Mouse (Mus musculus): Measurements from ENCODE around the gene Tgfbi. TPM values are rescaled to one million over a fixed set of nuclear protein-coding genes. Genes with fewer than 3 reads are reported as not detected.

The Tgfbi gene
- polyA plus RNA-seq, 1 experiment: 1.8 TPM

DNA sequence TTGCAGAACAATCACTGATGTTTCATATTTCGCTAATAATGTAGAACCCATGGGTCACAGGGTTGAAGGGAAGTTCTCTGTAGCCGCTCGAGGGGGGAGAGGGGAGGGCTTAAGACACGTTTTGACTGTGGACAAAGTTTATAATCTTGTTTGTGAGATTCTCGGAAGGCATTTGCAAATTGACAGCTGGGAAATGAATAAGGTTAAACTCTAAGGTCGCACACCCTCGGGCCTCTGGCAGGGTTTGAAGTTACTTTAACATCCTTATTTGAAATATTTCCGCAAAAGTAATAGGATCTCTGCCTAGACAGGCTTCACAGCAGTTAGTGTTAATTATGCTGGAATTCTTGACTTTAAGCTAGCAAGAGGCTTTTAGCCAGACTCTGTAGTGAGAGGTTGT, 43.1 kb downstream of the Tgfbi start:
- no peaks in the 10 kb centered on the region for H3K27me3 ChIP-seq (ENCODE audit: control insufficient read depth, insufficient read depth, insufficient read length)
- H3K4me2 ChIP-seq (ENCODE audit: low read depth): no peak overlapping the region
- no peak overlapping the region for H3ac ChIP-seq (ENCODE audit: control insufficient read depth, insufficient read length)
- TF ChIP-seq CEBPB (IDR thresholded peaks at IDR 0.05; ENCODE audit: insufficient read depth, poor library complexity, severe bottlenecking) (no peak), MYOD1 (IDR thresholded peaks at IDR 0.05; ENCODE audit: control insufficient read depth in 1 of 3, insufficient read length in 2 of 3, low read depth in 2 of 3) (no peak), E2F4 (IDR thresholded peaks at IDR 0.05; ENCODE audit: insufficient read depth) (no peak), TCF12 (IDR thresholded peaks at IDR 0.05; ENCODE audit: insufficient read depth, poor library complexity, severe bottlenecking) (no peak), MYOG (IDR thresholded peaks at IDR 0.05; ENCODE audit: control insufficient read depth in 1 of 3, insufficient read depth in 1 of 3, insufficient read length in 2 of 3, low read depth in 2 of 3) (no peak), REST (IDR thresholded peaks at IDR 0.05; ENCODE audit: insufficient read depth, insufficient read length) (no peak), MAX (IDR thresholded peaks at IDR 0.05; ENCODE audit: low read depth) (no peak), SRF (IDR thresholded peaks at IDR 0.05; ENCODE audit: control insufficient read depth, insufficient read length, low read depth) (no peak), POLR2AphosphoS2 (IDR thresholded peaks at IDR 0.05; ENCODE audit: insufficient read length, low read depth) (no peak), POLR2A (IDR thresholded peaks at IDR 0.05; ENCODE audit: insufficient read length, low read depth) (no peak), USF1 (IDR thresholded peaks at IDR 0.05; ENCODE audit: low read depth) (no peak), TCF3 (IDR thresholded peaks at IDR 0.05; ENCODE audit: insufficient read length, low read depth) (no peak)
- H3K4me3 ChIP-seq: no peak overlapping the region
- no peaks in the 10 kb centered on the region for H3K79me2 ChIP-seq (ENCODE audit: control insufficient read depth, insufficient read depth)
- no peaks in the 10 kb centered on the region for H3K36me3 ChIP-seq (ENCODE audit: control insufficient read depth, insufficient read depth)

GRCm38 (mm10) chr13:56654176-56654575, 44.9 kb downstream of the Tgfbi start:
- H3K4me2 ChIP-seq (ENCODE audit: low read depth): no peak overlapping the region
- H3ac ChIP-seq (ENCODE audit: control insufficient read depth, insufficient read length): no peak overlapping the region
- H3K27me3 ChIP-seq (ENCODE audit: control insufficient read depth, insufficient read depth, insufficient read length): no peaks in the 10 kb centered on the region
- no peaks in the 10 kb centered on the region for H3K36me3 ChIP-seq (ENCODE audit: control insufficient read depth, insufficient read depth)
- no peaks in the 10 kb centered on the region for H3K79me2 ChIP-seq (ENCODE audit: control insufficient read depth, insufficient read depth)
- no peak overlapping the region for H3K4me3 ChIP-seq
- TF ChIP-seq CEBPB (IDR thresholded peaks at IDR 0.05; ENCODE audit: insufficient read depth, poor library complexity, severe bottlenecking): no peak
- no peak for TF ChIP-seq E2F4 (IDR thresholded peaks at IDR 0.05; ENCODE audit: insufficient read depth)
- TF ChIP-seq REST (IDR thresholded peaks at IDR 0.05; ENCODE audit: insufficient read depth, insufficient read length): no peak
- TF ChIP-seq TCF12 (IDR thresholded peaks at IDR 0.05; ENCODE audit: insufficient read depth, poor library complexity, severe bottlenecking): no peak
- TF ChIP-seq USF1 (IDR thresholded peaks at IDR 0.05; ENCODE audit: low read depth): no peak
- no peak for TF ChIP-seq POLR2AphosphoS2 (IDR thresholded peaks at IDR 0.05; ENCODE audit: insufficient read length, low read depth)
- no peak for TF ChIP-seq SRF (IDR thresholded peaks at IDR 0.05; ENCODE audit: control insufficient read depth, insufficient read length, low read depth)

DNA sequence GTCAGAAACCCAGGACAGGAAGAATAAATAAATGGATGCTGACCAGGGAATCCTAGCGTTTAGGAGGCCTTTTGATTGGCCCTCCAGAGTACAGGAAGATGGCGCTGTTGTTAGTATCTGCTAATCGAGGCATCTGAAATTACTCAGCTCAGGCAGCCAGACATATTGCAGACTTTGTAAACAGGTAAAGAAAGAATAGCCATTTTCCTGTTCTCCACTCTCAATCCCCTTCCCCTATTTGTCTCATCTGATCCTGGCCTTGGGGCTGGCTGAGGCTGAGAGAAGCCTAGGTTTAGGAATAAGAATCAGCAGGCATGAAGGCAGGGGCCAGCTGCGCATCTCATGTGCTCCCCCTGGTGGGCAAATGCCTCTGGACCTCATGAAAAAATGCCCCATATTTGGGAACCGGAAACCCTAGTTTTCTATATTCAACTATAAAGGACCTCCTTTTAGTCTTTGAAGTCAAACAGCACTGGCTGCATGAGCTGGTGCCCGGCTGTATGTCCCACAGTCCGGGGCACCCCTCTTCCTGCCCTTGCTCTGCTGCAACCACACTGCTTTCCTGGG, 48.7 kb downstream of the Tgfbi start:
- no peaks in the 10 kb centered on the region for H3K79me2 ChIP-seq (ENCODE audit: control insufficient read depth, insufficient read depth)
- no peak for TF ChIP-seq TCF12 (IDR thresholded peaks at IDR 0.05; ENCODE audit: insufficient read depth, poor library complexity, severe bottlenecking)
- TF ChIP-seq MYOG (IDR thresholded peaks at IDR 0.05; ENCODE audit: control insufficient read depth in 1 of 3, insufficient read depth in 1 of 3, insufficient read length in 2 of 3, low read depth in 2 of 3): no peak
- TF ChIP-seq SRF (IDR thresholded peaks at IDR 0.05; ENCODE audit: control insufficient read depth, insufficient read length, low read depth): peak; percentile 88
- TF ChIP-seq MYOD1 (IDR thresholded peaks at IDR 0.05; ENCODE audit: control insufficient read depth in 1 of 3, insufficient read length in 2 of 3, low read depth in 2 of 3): peak in 2 of 3 experiments; percentile 19 to 40
- TF ChIP-seq E2F4 (IDR thresholded peaks at IDR 0.05; ENCODE audit: insufficient read depth): no peak
- no peaks in the 10 kb centered on the region for H3K36me3 ChIP-seq (ENCODE audit: control insufficient read depth, insufficient read depth)
- peak overlapping the region; percentile 10 for H3K4me2 ChIP-seq (ENCODE audit: low read depth)
- H3K27me3 ChIP-seq (ENCODE audit: control insufficient read depth, insufficient read depth, insufficient read length): no peaks in the 10 kb centered on the region
- H3ac ChIP-seq (ENCODE audit: control insufficient read depth, insufficient read length): no peak overlapping the region
- no peak overlapping the region for H3K4me3 ChIP-seq

GRCm38 (mm10) chr13:56658931-56659330, 49.6 kb downstream of the Tgfbi start:
- Histone ChIP-seq H3K79me2 (ENCODE audit: control insufficient read depth, insufficient read depth) (no peaks in the 10 kb centered on the region), H3K4me3 (no peak overlapping the region), H3K36me3 (ENCODE audit: control insufficient read depth, insufficient read depth) (no peaks in the 10 kb centered on the region)

More at GRCm38 (mm10) chr13:56658931-56659330, 49.6 kb downstream of the Tgfbi start:
- Histone ChIP-seq H3K27me3 (ENCODE audit: control insufficient read depth, insufficient read depth, insufficient read length) (no peaks in the 10 kb centered on the region), H3K4me2 (ENCODE audit: low read depth) (no peak overlapping the region), H3ac (ENCODE audit: control insufficient read depth, insufficient read length) (no peak overlapping the region)
- TF ChIP-seq SRF (IDR thresholded peaks at IDR 0.05; ENCODE audit: control insufficient read depth, insufficient read length, low read depth) (no peak), MYOD1 (IDR thresholded peaks at IDR 0.05; ENCODE audit: control insufficient read depth in 1 of 3, insufficient read length in 2 of 3, low read depth in 2 of 3) (no peak), MAX (IDR thresholded peaks at IDR 0.05; ENCODE audit: low read depth) (no peak), E2F4 (IDR thresholded peaks at IDR 0.05; ENCODE audit: insufficient read depth) (no peak), TCF12 (IDR thresholded peaks at IDR 0.05; ENCODE audit: insufficient read depth, poor library complexity, severe bottlenecking) (no peak), CEBPB (IDR thresholded peaks at IDR 0.05; ENCODE audit: insufficient read depth, poor library complexity, severe bottlenecking) (no peak), TCF3 (IDR thresholded peaks at IDR 0.05; ENCODE audit: insufficient read length, low read depth) (no peak), POLR2AphosphoS2 (IDR thresholded peaks at IDR 0.05; ENCODE audit: insufficient read length, low read depth) (no peak), REST (IDR thresholded peaks at IDR 0.05; ENCODE audit: insufficient read depth, insufficient read length) (no peak), MYOG (IDR thresholded peaks at IDR 0.05; ENCODE audit: control insufficient read depth in 1 of 3, insufficient read depth in 1 of 3, insufficient read length in 2 of 3, low read depth in 2 of 3) (no peak), POLR2A (IDR thresholded peaks at IDR 0.05; ENCODE audit: insufficient read length, low read depth) (no peak), USF1 (IDR thresholded peaks at IDR 0.05; ENCODE audit: low read depth) (no peak)

All from myocyte (in vitro differentiated cells).